Mouse (Mus musculus): ENCODE measurements around the gene Fam186a.

- TF ChIP-seq CTCF (IDR thresholded peaks at IDR 0.05; ENCODE audit: borderline replicate concordance, insufficient read depth, low read length), result no peak
- TF ChIP-seq POLR2A (IDR thresholded peaks at IDR 0.05; ENCODE audit: low read depth, low read length), result no peak
Measured at GRCm38 (mm10) chr15:99972989-99973911, 6.4 kb upstream of the Fam186a start.
